Mouse (Mus musculus) liver, postnatal 0 days (tissue): ENCODE measurements at regions not wholly inside any gene's neighbourhood (a gene's known extent, or its start where the extent isn't known, plus 50 kb on each side); places are given as distances from the start of the nearest gene placed in this dataset.

Source experiments
- CTCF ChIP-seq: sonication (generic); IDR thresholded peaks from 2 replicates; pipeline ENCODE4 v1.5.1; 2016; ENCODE audit warnings: antibody characterized with exemption, low read depth
- EP300 ChIP-seq: IDR thresholded peaks from 2 replicates; pipeline ENCODE4 v1.6.1; 2016; ENCODE audit warnings: antibody characterized with exemption, low read depth, mild to moderate bottlenecking

- TF ChIP-seq CTCF (no peak), EP300 (no peak)
Measured at GRCm38 (mm10) chr12:25455281-25455989, 358.5 kb upstream of the Id2 start.
